Mouse (Mus musculus): ENCODE results near the gene Hbb-bs.
A peak's percentile ranks its signal among the peaks of the same experiment; 100 is the strongest.

GRCm38 (mm10) chr7:103806856-103807255 is 21.0 kb downstream of the Hbb-bs start:
- TF ChIP-seq CTCF (IDR thresholded peaks at IDR 0.05; ENCODE audit: control insufficient read depth, insufficient read depth, insufficient replicate concordance, low read depth, low read length) (peak; percentile 15; the same call in 1 of the 2 replicates), POLR2A (IDR thresholded peaks at IDR 0.05; ENCODE audit: control insufficient read depth, low read depth, low read length) (no peak)
